Mouse (Mus musculus): ENCODE measurements around the gene Cdc27. TPM values are rescaled to one million over a fixed set of nuclear protein-coding genes. Genes with fewer than 3 reads are reported as not detected.

The Cdc27 gene
- total RNA-seq (2021): 10 to 100 TPM; 24.5 to 25.0 TPM
- long read RNA-seq, experiment 1, partial matches to known transcripts: 0 of 1 reads
- long read RNA-seq, experiment 1, other reads (novel, unspliced or antisense): 1 of 1 reads
- long read RNA-seq, experiment 2, full-length matches to known transcripts: 2 of 6 reads
- long read RNA-seq, experiment 2, partial matches to known transcripts: 1 of 6 reads
- long read RNA-seq, experiment 2, other reads (novel, unspliced or antisense): 3 of 6 reads

DNA sequence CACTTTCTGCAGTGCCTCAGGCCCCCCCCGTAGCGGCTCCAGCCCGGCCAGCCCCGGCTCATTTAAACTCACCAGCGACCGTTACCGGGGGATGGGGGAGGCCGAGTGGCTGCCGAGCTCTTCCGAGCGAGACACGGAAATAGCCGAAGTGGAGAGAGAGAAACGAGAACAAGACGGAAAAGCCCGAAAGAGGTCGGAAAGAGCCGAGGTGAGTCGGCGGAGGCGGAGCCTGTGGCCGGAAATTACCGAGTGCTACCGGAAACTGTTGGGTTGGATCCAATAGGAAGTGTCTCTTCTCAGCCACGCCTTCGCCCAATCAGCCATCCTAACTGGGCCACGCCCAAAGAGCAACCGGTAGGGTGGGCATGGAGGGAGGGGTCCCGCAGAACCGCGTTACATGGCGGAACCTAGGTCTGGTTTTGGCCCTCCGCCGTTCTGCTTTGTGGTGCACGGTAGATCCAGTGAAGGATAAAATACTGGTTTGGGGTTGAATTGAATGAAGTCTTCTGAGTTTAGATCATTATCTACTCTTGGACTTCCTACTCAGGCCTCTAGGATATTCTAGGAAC is at the start of gene Cdc27, which contains the start of gene Myl4:
Gene Cdc27 (minus strand): TSS at position 215 of the 569 bp plus-strand sequence.
Gene Myl4 (plus strand): TSS at position 258 of the 569 bp plus-strand sequence.
- peak; percentile 94 for DNase-seq

DNA sequence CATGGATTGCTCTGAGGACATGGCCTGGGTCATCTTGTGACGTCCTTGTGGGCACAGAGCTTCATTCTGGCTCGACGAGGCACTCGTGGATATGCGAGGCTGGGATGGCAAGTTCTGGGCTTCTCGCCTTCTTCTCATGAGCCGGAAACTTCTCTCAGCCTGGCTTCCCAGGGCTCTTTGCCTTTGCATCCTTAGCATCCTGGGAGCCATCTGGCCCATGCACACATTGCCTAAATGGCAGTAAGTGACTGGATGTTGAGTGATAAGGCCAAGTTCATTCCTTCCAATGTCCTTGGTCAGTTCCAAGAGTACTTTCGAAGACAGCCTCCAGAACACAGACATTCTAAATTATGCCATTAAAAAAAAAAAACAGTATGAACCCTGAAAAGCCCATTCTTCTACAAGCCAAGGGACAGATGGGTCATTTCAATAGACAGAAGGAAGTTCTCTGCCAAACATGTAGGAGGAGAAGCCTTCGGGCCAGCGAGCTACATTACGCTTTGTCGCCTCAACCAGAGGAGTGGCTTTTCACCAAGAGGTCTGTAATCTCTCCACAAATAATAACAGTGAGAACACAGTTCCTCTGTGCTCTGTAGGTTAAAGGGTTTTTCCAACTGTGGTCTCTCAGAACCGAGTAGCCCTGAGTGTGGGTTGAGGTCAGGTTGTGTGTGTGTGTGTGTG is 49.0 kb upstream of the Cdc27 start:
- peak; percentile 5 for DNase-seq

- no peak for DNase-seq
These were observed 45.9 kb upstream of the Cdc27 start for GRCm38 (mm10) chr11:104596365-104596764.

DNA sequence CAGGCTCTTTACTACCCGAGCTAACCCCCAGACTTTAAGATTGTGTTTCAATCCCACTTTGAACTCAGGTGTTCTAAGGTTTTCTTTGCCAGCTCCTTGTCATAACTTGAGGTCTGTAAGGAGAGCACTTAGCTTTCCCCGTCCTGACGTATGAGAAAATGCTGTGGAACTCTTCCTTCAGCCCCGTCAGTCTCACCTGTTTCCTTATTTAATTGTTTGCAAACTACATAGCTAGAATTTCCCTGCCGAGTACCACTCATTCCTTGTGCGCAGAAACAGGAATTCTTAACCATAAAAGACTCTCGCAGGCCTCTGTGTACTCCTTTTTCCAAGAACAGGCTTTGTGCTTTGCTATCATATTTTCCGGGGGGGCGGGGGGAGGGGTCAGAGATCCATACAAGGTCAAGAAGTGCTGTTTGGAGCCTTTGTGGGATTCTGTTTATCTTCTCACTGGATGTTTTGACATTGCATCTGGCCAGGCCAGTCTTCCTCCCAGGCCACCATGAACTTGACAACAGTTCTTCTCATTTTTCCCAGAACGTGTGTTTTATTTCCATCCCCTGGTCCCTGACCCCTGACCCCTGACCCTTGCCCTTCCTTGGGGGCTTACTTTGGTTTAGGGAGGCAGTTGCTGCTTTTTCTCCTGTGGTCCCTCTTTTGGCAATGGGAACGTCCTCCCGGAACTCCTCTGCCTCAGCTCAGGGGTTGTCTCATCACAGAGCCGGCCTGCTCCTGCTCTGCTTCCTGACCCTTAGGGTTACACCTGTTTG is 41.8 kb upstream of the Cdc27 start:
- no peak for DNase-seq

DNA sequence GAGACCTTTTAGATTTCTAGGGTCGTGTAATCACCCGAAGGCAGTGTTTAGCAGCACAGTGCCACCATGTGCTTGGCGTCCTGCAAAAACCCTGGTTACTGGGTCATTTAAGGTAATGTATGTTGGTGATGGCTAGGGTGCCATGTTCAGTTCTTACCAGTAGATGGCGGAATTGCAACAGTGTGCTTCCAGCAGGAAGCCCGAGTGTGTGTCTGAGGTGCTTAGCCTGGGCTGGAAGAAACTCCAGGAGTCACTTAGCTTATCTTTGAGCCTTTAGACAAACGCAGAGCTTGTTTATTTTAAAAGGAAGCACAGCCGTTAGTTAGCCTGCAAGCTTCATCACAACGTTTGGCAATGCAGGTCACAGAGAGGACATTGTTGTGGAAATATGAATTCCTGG is 39.7 kb upstream of the Cdc27 start:
- peak; percentile 58 for DNase-seq

GRCm38 (mm10) chr11:104589570-104589969 is 39.1 kb upstream of the Cdc27 start:
- DNase-seq: no peak

- DNase-seq: no peak
These were observed 38.1 kb upstream of the Cdc27 start for GRCm38 (mm10) chr11:104588513-104588912.

GRCm38 (mm10) chr11:104587904-104588303 is 37.5 kb upstream of the Cdc27 start:
- no peak for DNase-seq

DNA sequence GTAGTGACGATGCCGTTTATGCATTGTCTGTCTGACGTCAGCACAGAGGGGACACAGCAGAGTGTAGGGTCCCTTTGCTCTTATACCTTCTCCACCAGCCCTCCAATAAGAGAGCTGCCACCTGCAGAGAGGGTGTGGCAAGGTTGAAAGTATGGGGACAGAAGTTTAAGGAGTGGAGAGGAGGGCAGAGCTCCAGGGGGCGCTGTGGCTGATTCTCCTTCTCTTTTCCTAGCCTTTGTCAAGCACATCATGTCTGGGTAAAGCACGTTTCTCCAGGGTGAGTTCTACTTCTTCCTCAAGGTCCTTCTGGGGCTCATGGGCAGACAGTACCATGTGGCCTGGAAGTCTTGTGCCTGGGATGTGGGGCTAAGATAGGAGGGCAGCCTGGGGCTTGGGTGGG is 35.1 kb upstream of the Cdc27 start:
- DNase-seq: no peak

- no peak for DNase-seq
These were observed 32.4 kb upstream of the Cdc27 start for GRCm38 (mm10) chr11:104582630-104583364.

- no peak for DNase-seq
These were observed 31.8 kb upstream of the Cdc27 start for GRCm38 (mm10) chr11:104582308-104582606.

- no peak for DNase-seq
These were observed 31.3 kb upstream of the Cdc27 start for GRCm38 (mm10) chr11:104581446-104582307.

- DNase-seq: no peak
These were observed 30.2 kb upstream of the Cdc27 start for GRCm38 (mm10) chr11:104580606-104581005.

DNA sequence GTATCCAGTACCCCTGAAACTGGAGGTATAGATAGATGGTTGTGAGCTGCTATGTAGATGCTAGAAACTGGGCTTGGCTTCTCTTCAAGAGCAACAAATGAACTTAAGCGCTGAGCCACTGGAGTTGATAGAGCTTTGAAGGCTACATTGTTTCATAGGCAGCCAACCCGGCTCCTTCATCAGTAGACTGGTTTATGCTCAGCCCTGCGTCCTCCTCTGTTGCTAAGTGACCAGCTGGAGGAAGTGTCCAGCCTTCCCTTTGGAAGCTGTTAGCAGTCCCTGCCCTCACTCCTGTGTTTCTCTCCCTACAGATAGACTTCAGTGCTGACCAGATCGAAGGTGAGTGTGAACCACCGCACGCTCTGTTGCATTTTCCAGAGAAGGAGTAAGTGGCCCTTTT is 29.7 kb upstream of the Cdc27 start:
- DNase-seq: no peak

GRCm38 (mm10) chr11:104579575-104579974 is 29.2 kb upstream of the Cdc27 start:
- DNase-seq: no peak

DNA sequence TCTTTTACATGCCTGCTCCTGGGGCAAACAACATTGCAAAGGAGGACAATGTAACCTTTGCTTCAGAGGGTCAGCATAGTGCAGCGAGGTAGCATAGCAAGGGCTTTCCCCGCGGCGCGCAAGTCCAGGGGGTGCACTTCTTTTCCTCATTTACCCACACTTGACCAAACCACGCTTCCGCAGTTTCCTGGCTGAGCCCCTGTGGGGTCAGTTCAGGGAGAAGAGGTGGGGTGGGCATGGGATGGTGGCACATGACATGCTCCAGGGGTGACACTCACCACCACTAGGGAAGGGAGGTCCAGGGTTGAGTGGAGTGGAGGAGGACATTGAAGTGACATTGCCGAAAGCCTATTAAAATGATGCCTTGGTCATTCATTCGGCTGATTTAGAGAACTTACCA is 28.7 kb upstream of the Cdc27 start:
- DNase-seq: no peak

- no peak for DNase-seq
These were observed 27.7 kb upstream of the Cdc27 start for GRCm38 (mm10) chr11:104578074-104578473.

- DNase-seq: no peak
These were observed 26.6 kb upstream of the Cdc27 start for GRCm38 (mm10) chr11:104576772-104577612.

- DNase-seq: no peak
These were observed 22.1 kb upstream of the Cdc27 start for GRCm38 (mm10) chr11:104572566-104572965.

GRCm38 (mm10) chr11:104572091-104572490 is 21.7 kb upstream of the Cdc27 start:
- DNase-seq: peak; percentile 35
